Mouse (Mus musculus): ENCODE measurements around the gene Sesn3. TPM values are rescaled to one million over a fixed set of nuclear protein-coding genes. Genes with fewer than 3 reads are reported as not detected.
"Not testable (repeated sequence)": the region's sequence is repeated elsewhere in the genome, so short reads cannot be mapped to it uniquely, and the experiment has no call there.

Gene Sesn3
- 4.7 TPM for polyA plus RNA-seq (2012; fragmentation: generic; extraction: Trizol)

- Histone ChIP-seq H3K36me3 (ENCODE audit: control insufficient read depth, insufficient read depth) (no peaks in the 10 kb centered on the region), H3K79me2 (ENCODE audit: control insufficient read depth, insufficient read depth) (no peaks in the 10 kb centered on the region), H3K27me3 (ENCODE audit: control insufficient read depth, insufficient read depth, insufficient read length) (no peaks in the 10 kb centered on the region), H3K4me2 (ENCODE audit: low read depth) (peak within 1 kb of the TSS; percentile 94), H3K4me3 (peak within 1 kb of the TSS; percentile 32), H3ac (ENCODE audit: control insufficient read depth, insufficient read length) (peak within 1 kb of the TSS; percentile 9)
- no peak for TF ChIP-seq SRF (IDR thresholded peaks at IDR 0.05; ENCODE audit: control insufficient read depth, insufficient read length, low read depth)
- no peak for TF ChIP-seq POLR2A (IDR thresholded peaks at IDR 0.05; ENCODE audit: insufficient read length, low read depth)
- no peak for TF ChIP-seq MAX (IDR thresholded peaks at IDR 0.05; ENCODE audit: low read depth)
Measured at GRCm38 (mm10) chr9:14274986-14275720, at the start of gene Sesn3. Sesn3 (plus strand) TSS chr9:14275067.

- H3K4me2 ChIP-seq (ENCODE audit: low read depth); H3K4me3 ChIP-seq; H3K79me2 ChIP-seq (ENCODE audit: control insufficient read depth, insufficient read depth); H3ac ChIP-seq (ENCODE audit: control insufficient read depth, insufficient read length); H3K36me3 ChIP-seq (ENCODE audit: control insufficient read depth, insufficient read depth); H3K27me3 ChIP-seq (ENCODE audit: control insufficient read depth, insufficient read depth, insufficient read length): not testable (repeated sequence)
Measured at GRCm38 (mm10) chr9:14227086-14227485, 47.8 kb upstream of the Sesn3 start.

- Histone ChIP-seq H3ac (ENCODE audit: control insufficient read depth, insufficient read length) (no peak overlapping the region), H3K27me3 (ENCODE audit: control insufficient read depth, insufficient read depth, insufficient read length) (no peaks in the 10 kb centered on the region), H3K79me2 (ENCODE audit: control insufficient read depth, insufficient read depth) (no peaks in the 10 kb centered on the region), H3K4me3 (no peak overlapping the region), H3K4me2 (ENCODE audit: low read depth) (no peak overlapping the region), H3K36me3 (ENCODE audit: control insufficient read depth, insufficient read depth) (no peaks in the 10 kb centered on the region)
- no peak for TF ChIP-seq E2F4 (IDR thresholded peaks at IDR 0.05; ENCODE audit: insufficient read depth)
- no peak for TF ChIP-seq MYOD1 (IDR thresholded peaks at IDR 0.05; ENCODE audit: control insufficient read depth in 1 of 3, insufficient read length in 2 of 3, low read depth in 2 of 3)
- no peak for TF ChIP-seq TCF3 (IDR thresholded peaks at IDR 0.05; ENCODE audit: insufficient read length, low read depth)
- TF ChIP-seq SRF (IDR thresholded peaks at IDR 0.05; ENCODE audit: control insufficient read depth, insufficient read length, low read depth) = no peak
- no peak for TF ChIP-seq MYOG (IDR thresholded peaks at IDR 0.05; ENCODE audit: control insufficient read depth in 1 of 3, insufficient read depth in 1 of 3, insufficient read length in 2 of 3, low read depth in 2 of 3)
- no peak for TF ChIP-seq MAX (IDR thresholded peaks at IDR 0.05; ENCODE audit: low read depth)
- no peak for TF ChIP-seq USF1 (IDR thresholded peaks at IDR 0.05; ENCODE audit: low read depth)
- no peak for TF ChIP-seq POLR2A (IDR thresholded peaks at IDR 0.05; ENCODE audit: insufficient read length, low read depth)
- no peak for TF ChIP-seq CEBPB (IDR thresholded peaks at IDR 0.05; ENCODE audit: insufficient read depth, poor library complexity, severe bottlenecking)
Measured at GRCm38 (mm10) chr9:14233702-14234373, 41.0 kb upstream of the Sesn3 start.

- H3K4me2 ChIP-seq (ENCODE audit: low read depth) = no peak overlapping the region
- TF ChIP-seq MYOD1 (IDR thresholded peaks at IDR 0.05; ENCODE audit: control insufficient read depth in 1 of 3, insufficient read length in 2 of 3, low read depth in 2 of 3) (no peak), CEBPB (IDR thresholded peaks at IDR 0.05; ENCODE audit: insufficient read depth, poor library complexity, severe bottlenecking) (no peak), USF1 (IDR thresholded peaks at IDR 0.05; ENCODE audit: low read depth) (no peak), E2F4 (IDR thresholded peaks at IDR 0.05; ENCODE audit: insufficient read depth) (no peak), TCF3 (IDR thresholded peaks at IDR 0.05; ENCODE audit: insufficient read length, low read depth) (no peak), POLR2AphosphoS2 (IDR thresholded peaks at IDR 0.05; ENCODE audit: insufficient read length, low read depth) (no peak), REST (IDR thresholded peaks at IDR 0.05; ENCODE audit: insufficient read depth, insufficient read length) (no peak), TCF12 (IDR thresholded peaks at IDR 0.05; ENCODE audit: insufficient read depth, poor library complexity, severe bottlenecking) (no peak), SRF (IDR thresholded peaks at IDR 0.05; ENCODE audit: control insufficient read depth, insufficient read length, low read depth) (no peak), MAX (IDR thresholded peaks at IDR 0.05; ENCODE audit: low read depth) (no peak), MYOG (IDR thresholded peaks at IDR 0.05; ENCODE audit: control insufficient read depth in 1 of 3, insufficient read depth in 1 of 3, insufficient read length in 2 of 3, low read depth in 2 of 3) (no peak), POLR2A (IDR thresholded peaks at IDR 0.05; ENCODE audit: insufficient read length, low read depth) (no peak)
- H3ac ChIP-seq (ENCODE audit: control insufficient read depth, insufficient read length) = no peak overlapping the region
- no peaks in the 10 kb centered on the region for H3K27me3 ChIP-seq (ENCODE audit: control insufficient read depth, insufficient read depth, insufficient read length)
- H3K36me3 ChIP-seq (ENCODE audit: control insufficient read depth, insufficient read depth) = no peaks in the 10 kb centered on the region
- H3K79me2 ChIP-seq (ENCODE audit: control insufficient read depth, insufficient read depth) = no peaks in the 10 kb centered on the region
- H3K4me3 ChIP-seq = no peak overlapping the region
Measured at GRCm38 (mm10) chr9:14235286-14235685, 39.6 kb upstream of the Sesn3 start.

GRCm38 (mm10) chr9:14241003-14241402 lies 33.9 kb upstream of the Sesn3 start:
- not testable (repeated sequence) for H3K79me2 ChIP-seq (ENCODE audit: control insufficient read depth, insufficient read depth); H3ac ChIP-seq (ENCODE audit: control insufficient read depth, insufficient read length); H3K36me3 ChIP-seq (ENCODE audit: control insufficient read depth, insufficient read depth); H3K27me3 ChIP-seq (ENCODE audit: control insufficient read depth, insufficient read depth, insufficient read length); H3K4me3 ChIP-seq
- peak overlapping the region; percentile 24 for H3K4me2 ChIP-seq (ENCODE audit: low read depth)
- peak in 1 of 3 experiments; percentile 43 for TF ChIP-seq MYOD1 (IDR thresholded peaks at IDR 0.05; ENCODE audit: control insufficient read depth in 1 of 3, insufficient read length in 2 of 3, low read depth in 2 of 3)

Measured in myocyte (in vitro differentiated cells).